Mouse (Mus musculus) adrenal gland, postnatal 25 days (tissue): Measurements from ENCODE around the gene Gls. TPM values are rescaled to one million over a fixed set of nuclear protein-coding genes. Genes with fewer than 3 reads are reported as not detected.

Experiments used
- DNase-seq: peaks from one replicate; pipeline ENCODE4 v3.0.0; 2021; ENCODE audit warnings: mixed read lengths
- long read RNA-seq: library from polyadenylated mRNA; stranded (forward); transcript quantifications from one replicate; pipeline ENCODE4 v2.0.0, GENCODE M21; 2021
- total RNA-seq: library from RNA; stranded (reverse); gene quantifications from 2 replicates; pipeline ENCODE4 v1.2.3, GENCODE M21; 2021

Gls gene
- total RNA-seq = 89.1 and 104 TPM in 2 replicates
- long read RNA-seq, full-length matches to known transcripts = 26 of 38 reads
- long read RNA-seq, partial matches to known transcripts = 5 of 38 reads
- long read RNA-seq, other reads (novel, unspliced or antisense) = 7 of 38 reads

- DNase-seq = peak; percentile 96
Observed at GRCm38 (mm10) chr1:52233143-52233713, at the start of gene Gls. Gls (minus strand) TSS chr1:52233232.

GRCm38 (mm10) chr1:52279831-52280595 lies 47.0 kb upstream of the Gls start:
- no peak for DNase-seq

GRCm38 (mm10) chr1:52279331-52279730 lies 46.3 kb upstream of the Gls start:
- DNase-seq = no peak

GRCm38 (mm10) chr1:52278073-52278472 lies 45.0 kb upstream of the Gls start:
- DNase-seq = no peak

GRCm38 (mm10) chr1:52274210-52274609 lies 41.2 kb upstream of the Gls start:
- no peak for DNase-seq

GRCm38 (mm10) chr1:52272018-52272678 lies 39.1 kb upstream of the Gls start:
- DNase-seq = no peak

- DNase-seq = peak; percentile 50
Observed at GRCm38 (mm10) chr1:52270354-52270753, 37.3 kb upstream of the Gls start.

GRCm38 (mm10) chr1:52269596-52269995 lies 36.6 kb upstream of the Gls start:
- DNase-seq = no peak

GRCm38 (mm10) chr1:52268006-52268405 lies 35.0 kb upstream of the Gls start:
- no peak for DNase-seq

GRCm38 (mm10) chr1:52267606-52268005 lies 34.6 kb upstream of the Gls start:
- DNase-seq = peak; percentile 27

GRCm38 (mm10) chr1:52265886-52266516 lies 33.0 kb upstream of the Gls start:
- no peak for DNase-seq

- DNase-seq = no peak
Observed at GRCm38 (mm10) chr1:52264290-52264689, 31.3 kb upstream of the Gls start.

- DNase-seq = no peak
Observed at GRCm38 (mm10) chr1:52260354-52261090, 27.5 kb upstream of the Gls start.

GRCm38 (mm10) chr1:52258006-52258749 lies 25.1 kb upstream of the Gls start:
- no peak for DNase-seq

GRCm38 (mm10) chr1:52256916-52257315 lies 23.9 kb upstream of the Gls start:
- no peak for DNase-seq

- no peak for DNase-seq
Observed at GRCm38 (mm10) chr1:52256194-52256593, 23.2 kb upstream of the Gls start.

GRCm38 (mm10) chr1:52254411-52254810 lies 21.4 kb upstream of the Gls start:
- DNase-seq = no peak

- no peak for DNase-seq
Observed at GRCm38 (mm10) chr1:52253386-52253785, 20.4 kb upstream of the Gls start.

GRCm38 (mm10) chr1:52252447-52252846 lies 19.4 kb upstream of the Gls start:
- DNase-seq = no peak

- no peak for DNase-seq
Observed at GRCm38 (mm10) chr1:52251038-52251735, 18.2 kb upstream of the Gls start.
